Mouse (Mus musculus) stomach, embryonic 14.5 days (tissue): ENCODE results near the gene Mrpl3. TPM values are rescaled to one million over a fixed set of nuclear protein-coding genes. Genes with fewer than 3 reads are reported as not detected.

ENCODE experiments used
- ATAC-seq: fragments of 200-750 bp; cut with Nextera tagmentation; 2 replicates; pipeline ENCODE4 v1.8.0; 2017; ENCODE audit warnings: low read depth, moderate TSS enrichment; ENCODE audit not compliant: insufficient number of reproducible peaks, insufficient read depth, low FRiP score
- H3K27ac ChIP-seq: fragments of 300-500 bp; sonication (generic); 2 replicates; pipeline ENCODE4 v1.5.1; 2014; ENCODE audit warnings: mild to moderate bottlenecking, low read length, moderate library complexity, mixed read lengths
- H3K27me3 ChIP-seq: fragments of 300-500 bp; sonication (generic); 2 replicates; pipeline ENCODE4 v1.6.1; 2014; ENCODE audit warnings: low read length, control low read depth, mixed read lengths; ENCODE audit not compliant: control insufficient read depth, insufficient read depth
- H3K36me3 ChIP-seq: fragments of 300-500 bp; sonication (generic); 2 replicates; pipeline ENCODE4 v1.6.1; 2014; ENCODE audit warnings: mild to moderate bottlenecking, control low read depth, low read length, moderate library complexity, mixed read lengths; ENCODE audit not compliant: control insufficient read depth, insufficient read depth
- H3K4me1 ChIP-seq: fragments of 300-500 bp; sonication (generic); 2 replicates; pipeline ENCODE4 v1.6.1; 2014; ENCODE audit warnings: low read length, control low read depth, mixed read lengths; ENCODE audit not compliant: control insufficient read depth, insufficient read depth
- H3K4me2 ChIP-seq: fragments of 300-500 bp; sonication (generic); replicated peaks from 2 replicates; pipeline ENCODE4 v1.6.1; 2014; ENCODE audit warnings: low read depth, low read length, control low read depth
- H3K4me3 ChIP-seq: fragments of 300-500 bp; sonication (generic); 2 replicates; pipeline ENCODE4 v1.5.1; 2014; ENCODE audit warnings: low read depth, low read length, control low read depth
- H3K9ac ChIP-seq: fragments of 300-500 bp; sonication (generic); replicated peaks from 2 replicates; pipeline ENCODE4 v1.6.1; 2014; ENCODE audit warnings: low read depth, mild to moderate bottlenecking, control low read depth, low read length, moderate library complexity, mixed read lengths
- H3K9me3 ChIP-seq: fragments of 300-500 bp; sonication (generic); 2 replicates; pipeline ENCODE4 v1.6.1; 2016; ENCODE audit warnings: low read depth, low read length, control low read depth; ENCODE audit not compliant: control insufficient read depth
- WGBS: fragments of 180-500 bp; shearing (Covaris S2); extraction: QIAGEN DNeasy Blood & Tissue Kit; methylation state at CpG from one replicate; pipeline ENCODE4 v1.1.7; 2014; 5-methylcytosine and 5-hydroxymethylcytosine counted together
- polyA plus RNA-seq: library from polyadenylated mRNA; unstranded; fragments of >200 nt; fragmentation: Nextera tagmentation; extraction: Ambion mirVana; gene quantifications from 2 replicates; pipeline ENCODE4 v1.2.1, GENCODE M21; 2014

Mrpl3 gene
- polyA plus RNA-seq, 1 experiment from 2014 or later: 105 TPM

DNA sequence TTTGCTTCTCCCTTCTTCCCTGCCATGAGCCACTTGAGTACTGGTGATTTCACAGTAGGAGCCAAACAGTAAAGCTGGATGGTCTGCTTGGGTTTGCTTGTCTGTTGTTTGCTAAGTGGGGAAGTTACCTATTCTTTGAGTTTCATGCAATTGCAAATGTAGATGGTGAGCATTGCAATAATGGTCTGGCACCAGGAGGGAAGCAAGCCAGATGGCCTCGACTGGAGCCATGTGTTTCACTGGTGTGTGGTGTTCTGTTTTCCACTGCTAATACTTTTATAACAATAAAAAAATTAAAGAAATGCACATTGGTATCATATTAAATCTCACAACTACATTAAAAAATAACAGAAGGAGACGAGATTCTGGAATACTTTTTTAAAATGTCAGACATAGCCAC lies 3.4 kb upstream of the Mrpl3 start:
- H3K4me2 ChIP-seq: no peak overlapping the region
- WGBS: 44% methylated on average over 2 of the region's 2 CpGs
- H3K4me1 ChIP-seq: no peaks in the 10 kb centered on the region
- H3K27ac ChIP-seq: no peak overlapping the region
- H3K27me3 ChIP-seq: no peaks in the 10 kb centered on the region
- no peaks in the 10 kb centered on the region for H3K9me3 ChIP-seq
- no peak overlapping the region for H3K9ac ChIP-seq
- no peak overlapping the region for H3K4me3 ChIP-seq
- ATAC-seq: no peak
- H3K36me3 ChIP-seq: no peaks in the 10 kb centered on the region

DNA sequence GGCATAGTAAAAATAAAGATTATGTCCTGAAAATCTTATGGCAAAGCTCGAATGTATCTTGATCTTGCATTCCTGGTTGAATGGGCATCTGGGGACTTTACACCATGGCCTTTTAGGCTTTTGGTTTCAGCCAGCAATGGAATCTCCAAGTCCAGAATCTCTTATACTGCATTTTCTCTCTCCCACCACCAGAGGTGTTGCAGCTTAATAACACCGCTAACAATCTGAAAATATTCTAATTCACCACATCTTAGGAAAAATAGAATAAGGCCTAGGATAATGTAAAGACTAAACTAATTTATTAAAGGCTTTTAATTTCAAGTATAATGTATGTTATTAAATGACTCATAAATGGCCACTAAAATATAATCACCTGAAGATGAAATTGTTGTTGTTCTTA lies 2.8 kb upstream of the Mrpl3 start:
- Histone ChIP-seq H3K9me3 (no peaks in the 10 kb centered on the region), H3K9ac (no peak overlapping the region), H3K27ac (no peak overlapping the region), H3K27me3 (no peaks in the 10 kb centered on the region), H3K4me2 (no peak overlapping the region), H3K4me3 (no peak overlapping the region), H3K4me1 (no peaks in the 10 kb centered on the region), H3K36me3 (no peaks in the 10 kb centered on the region)
- no peak for ATAC-seq
- 62% methylated on average over 2 of the region's 2 CpGs for WGBS

DNA sequence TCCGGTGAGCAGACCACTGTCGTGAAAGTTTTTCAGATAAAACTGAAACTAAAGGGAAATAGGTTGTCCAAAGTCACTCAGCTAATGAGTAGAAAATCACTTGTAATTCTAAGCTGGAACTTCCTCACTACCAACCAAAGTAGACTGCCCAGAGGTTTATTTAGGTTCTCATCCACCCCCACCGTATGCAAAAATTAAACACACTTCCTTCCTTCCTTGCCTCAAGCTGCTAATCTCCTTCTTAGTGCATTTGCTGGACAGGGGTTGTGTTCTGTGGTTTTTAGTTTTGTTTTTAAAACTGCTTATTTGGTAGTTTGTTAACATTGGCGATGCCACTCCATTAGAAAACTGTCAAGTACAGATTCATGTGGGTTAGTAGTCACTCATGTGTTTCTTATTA lies 773 bp downstream of the Mrpl3 start:
- Histone ChIP-seq H3K27ac (no peak overlapping the region), H3K9me3 (no peaks in the 10 kb centered on the region), H3K9ac (peak overlapping the region; percentile 94), H3K4me2 (peak overlapping the region; percentile 60), H3K4me3 (peak overlapping the region; percentile 99), H3K36me3 (peaks cover 28% of the 10 kb centered on the region), H3K4me1 (no peaks in the 10 kb centered on the region), H3K27me3 (no peaks in the 10 kb centered on the region)
- 44% methylated on average over 4 of the region's 4 CpGs for WGBS
- ATAC-seq: no peak

DNA sequence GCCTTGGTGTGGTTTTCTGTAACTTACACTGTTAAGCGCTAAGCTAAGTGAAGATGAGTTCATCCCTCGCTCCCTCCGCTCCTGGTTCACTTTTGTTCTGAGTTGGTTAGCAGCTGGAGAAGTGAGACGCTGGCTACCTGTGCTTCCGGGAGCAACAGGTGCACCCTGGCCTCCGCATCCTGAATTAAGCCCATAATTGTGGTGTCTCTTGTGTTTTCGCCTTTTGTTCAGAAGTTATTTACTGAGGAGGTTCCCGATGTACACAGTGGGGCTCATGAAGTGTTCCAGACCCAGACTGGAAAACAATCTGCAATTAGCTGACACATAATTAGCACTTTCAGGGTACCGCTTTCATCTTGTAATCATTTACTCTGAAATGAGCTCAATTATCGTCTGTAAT lies 16.1 kb downstream of the Mrpl3 start:
- Histone ChIP-seq H3K9ac (no peak overlapping the region), H3K9me3 (no peaks in the 10 kb centered on the region), H3K36me3 (peaks cover 27% of the 10 kb centered on the region), H3K4me1 (no peaks in the 10 kb centered on the region), H3K27ac (no peak overlapping the region), H3K4me3 (no peak overlapping the region), H3K4me2 (no peak overlapping the region), H3K27me3 (no peaks in the 10 kb centered on the region)
- no peak for ATAC-seq
- WGBS: 95% methylated on average over 10 of the region's 10 CpGs

DNA sequence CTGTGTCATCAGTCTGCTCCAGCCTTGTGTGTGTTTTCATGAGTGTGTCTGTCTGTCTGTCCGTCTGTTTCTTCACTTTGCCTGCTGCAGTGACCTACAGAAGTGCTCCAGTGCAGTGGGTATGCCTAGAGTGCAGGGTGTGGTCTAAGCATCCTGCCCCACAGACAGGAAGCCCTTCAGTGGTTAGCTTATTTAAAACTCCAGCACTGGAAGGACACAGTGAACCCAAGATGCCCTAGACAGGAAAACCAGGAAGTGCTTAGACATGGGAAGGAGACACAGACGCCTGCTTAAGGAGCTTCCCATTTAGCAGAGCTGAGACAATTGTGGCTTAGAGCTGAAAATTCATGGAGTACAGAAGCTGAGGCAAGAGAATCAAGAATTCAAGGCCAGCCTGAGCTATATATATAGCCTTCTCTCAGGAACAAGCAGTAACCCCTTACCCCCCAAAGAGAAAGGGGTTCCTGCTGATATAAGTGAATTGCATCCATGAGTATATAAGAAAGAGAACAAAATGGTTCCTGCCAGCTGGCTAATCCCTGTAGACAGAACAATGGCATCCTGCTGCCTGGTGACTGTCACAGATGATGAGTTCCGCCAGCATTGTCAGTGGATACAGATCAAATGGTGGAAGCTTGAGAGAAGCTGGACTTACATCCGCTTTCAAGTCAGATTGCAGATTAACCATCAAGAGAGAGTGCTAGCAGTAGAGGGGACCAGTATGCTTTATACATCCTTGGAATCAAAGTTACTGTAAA lies 20.1 kb downstream of the Mrpl3 start:
- H3K4me1 ChIP-seq: no peaks in the 10 kb centered on the region
- H3K4me2 ChIP-seq: no peak overlapping the region
- H3K27me3 ChIP-seq: no peaks in the 10 kb centered on the region
- 81% methylated on average over 4 of the region's 4 CpGs for WGBS
- H3K4me3 ChIP-seq: no peak overlapping the region
- ATAC-seq: no peak
- H3K9ac ChIP-seq: no peak overlapping the region
- H3K36me3 ChIP-seq: peaks cover 32% of the 10 kb centered on the region
- H3K9me3 ChIP-seq: no peaks in the 10 kb centered on the region
- H3K27ac ChIP-seq: no peak overlapping the region

DNA sequence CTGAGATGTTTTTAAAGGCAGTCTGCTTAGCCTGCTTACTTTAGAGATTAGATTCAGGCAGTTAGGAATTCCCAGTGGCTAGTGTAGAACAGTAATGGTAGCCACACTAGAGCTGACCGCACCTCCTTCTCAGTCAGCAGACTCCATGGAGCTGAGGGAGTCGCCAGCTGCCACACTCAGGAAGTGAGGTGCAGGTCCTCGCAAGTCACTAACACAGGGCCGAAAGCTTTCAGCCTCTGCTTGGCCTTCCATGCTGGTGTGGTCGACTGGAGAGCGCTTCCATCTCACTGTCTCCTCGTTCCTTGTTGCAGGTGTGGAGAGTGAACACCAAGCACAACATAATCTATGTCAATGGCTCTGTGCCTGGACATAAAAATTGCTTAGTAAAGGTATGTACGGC lies 21.8 kb downstream of the Mrpl3 start:
- peaks cover 32% of the 10 kb centered on the region for H3K36me3 ChIP-seq
- no peaks in the 10 kb centered on the region for H3K4me1 ChIP-seq
- no peak overlapping the region for H3K4me3 ChIP-seq
- H3K9ac ChIP-seq: no peak overlapping the region
- H3K9me3 ChIP-seq: no peaks in the 10 kb centered on the region
- no peaks in the 10 kb centered on the region for H3K27me3 ChIP-seq
- H3K4me2 ChIP-seq: no peak overlapping the region
- no peak for ATAC-seq
- 87% methylated on average over 8 of the region's 8 CpGs for WGBS
- H3K27ac ChIP-seq: no peak overlapping the region

DNA sequence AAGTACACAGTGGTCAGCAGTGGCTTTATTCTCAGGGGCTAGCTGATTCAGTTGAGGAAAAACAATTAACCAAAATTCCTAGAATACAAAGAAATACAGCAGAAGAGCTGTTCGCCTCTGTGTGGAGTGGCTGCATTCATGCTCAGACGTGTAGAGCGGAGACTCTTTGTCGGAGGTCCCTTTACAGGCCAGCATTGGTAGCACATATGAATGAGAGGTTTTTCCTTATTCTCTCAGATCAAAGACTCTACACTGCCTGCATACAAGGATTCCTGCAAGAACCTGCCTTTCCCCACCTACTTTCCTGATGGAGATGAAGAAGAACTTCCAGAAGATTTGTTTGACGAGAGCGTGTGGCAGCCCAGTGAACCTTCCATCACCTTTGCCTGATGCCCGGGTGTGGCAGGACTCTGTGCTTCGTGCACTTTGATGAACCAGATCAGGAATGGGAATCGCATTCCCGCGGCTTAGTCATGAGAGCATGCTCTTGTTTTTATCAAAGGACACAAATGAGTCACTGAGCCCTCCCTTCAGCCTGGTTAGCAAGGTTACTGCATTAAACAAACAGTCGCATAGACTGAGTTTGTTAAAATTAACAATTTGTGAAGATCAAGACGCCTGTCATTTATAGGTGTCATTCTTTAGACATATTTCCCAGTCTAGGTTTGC lies 23.9 kb downstream of the Mrpl3 start:
- peaks cover 27% of the 10 kb centered on the region for H3K36me3 ChIP-seq
- 84% methylated on average over 13 of the region's 13 CpGs for WGBS
- H3K9ac ChIP-seq: no peak overlapping the region
- H3K27ac ChIP-seq: no peak overlapping the region
- no peak overlapping the region for H3K4me2 ChIP-seq
- no peak overlapping the region for H3K4me3 ChIP-seq
- H3K4me1 ChIP-seq: no peaks in the 10 kb centered on the region
- no peaks in the 10 kb centered on the region for H3K9me3 ChIP-seq
- no peaks in the 10 kb centered on the region for H3K27me3 ChIP-seq
- peak; percentile 37; the same call in 1 of the 2 replicates for ATAC-seq

DNA sequence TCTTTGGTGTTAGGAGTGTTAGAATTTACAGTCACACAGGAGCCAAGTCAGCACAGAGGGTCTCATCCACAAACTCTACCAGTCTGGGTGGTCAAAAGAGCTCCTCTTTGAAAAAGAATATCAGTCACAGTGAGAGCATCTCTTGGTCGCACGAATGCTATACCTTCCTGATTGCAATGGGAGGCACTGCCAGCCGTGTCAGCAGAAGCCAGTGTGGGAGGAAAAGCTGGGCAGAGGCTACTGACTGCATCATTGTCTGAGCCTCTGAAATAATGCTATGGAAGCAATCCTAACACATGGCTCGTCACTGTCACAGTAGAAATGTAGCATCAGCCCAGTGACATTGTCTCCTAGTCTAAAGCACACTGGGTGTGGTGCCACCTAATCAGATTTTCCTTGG lies 25.4 kb downstream of the Mrpl3 start:
- H3K4me1 ChIP-seq: no peaks in the 10 kb centered on the region
- no peak overlapping the region for H3K4me2 ChIP-seq
- H3K36me3 ChIP-seq: peaks cover 17% of the 10 kb centered on the region
- H3K9ac ChIP-seq: no peak overlapping the region
- H3K4me3 ChIP-seq: no peak overlapping the region
- H3K9me3 ChIP-seq: no peaks in the 10 kb centered on the region
- ATAC-seq: no peak
- WGBS: 87% methylated on average over 4 of the region's 4 CpGs
- H3K27me3 ChIP-seq: no peaks in the 10 kb centered on the region
- H3K27ac ChIP-seq: no peak overlapping the region
